Mouse (Mus musculus): ENCODE measurements around the gene Rras2. TPM values are rescaled to one million over a fixed set of nuclear protein-coding genes. Genes with fewer than 3 reads are reported as not detected.

Gene Rras2
- polyA plus RNA-seq (2015; fragmentation: Nextera tagmentation; extraction: Ambion mirVana), result 24.3 and 24.5 TPM in 2 replicates

- H3K4me3 ChIP-seq (ENCODE audit: low read depth, low read length), result peak within 1 kb of the TSS; percentile 91
- H3K4me2 ChIP-seq (replicated peaks; ENCODE audit: low read depth), result peak within 1 kb of the TSS; percentile 82
- H3K9me3 ChIP-seq (ENCODE audit: control insufficient read depth), result no peaks in the 10 kb centered on the region
- no peaks in the 10 kb centered on the region for H3K36me3 ChIP-seq (ENCODE audit: control insufficient read depth, insufficient read depth)
- no peaks in the 10 kb centered on the region for H3K27me3 ChIP-seq (replicated peaks; ENCODE audit: control insufficient read depth, insufficient read depth, low read length)
- TF ChIP-seq CTCF (IDR thresholded peaks at IDR 0.05; ENCODE audit: low read depth), result peak; percentile 38
- ATAC-seq, result peak; percentile 94
- H3K4me1 ChIP-seq (replicated peaks; ENCODE audit: control insufficient read depth, insufficient read depth, low read length), result 0 out of 2 replicates have a peak, but pooled peaks cover 4% of the 10 kb centered on the region
- peak within 1 kb of the TSS; percentile 96 for H3K27ac ChIP-seq (ENCODE audit: low read depth, low read length)
- under 1% methylated on average over 52 of the region's 55 CpGs for WGBS
- peak within 1 kb of the TSS; percentile 89 for H3K9ac ChIP-seq (ENCODE audit: low read depth, low read length)
Measured at GRCm38 (mm10) chr7:114117444-114117905, at the start of gene Rras2. Rras2 (minus strand) TSS chr7:114117781.

GRCm38 (mm10) chr7:114162975-114163374 is 45.4 kb upstream of the Rras2 start:
- ATAC-seq, result no peak
- Histone ChIP-seq H3K4me3 (ENCODE audit: low read depth, low read length) (no peak overlapping the region), H3K36me3 (ENCODE audit: control insufficient read depth, insufficient read depth) (no peaks in the 10 kb centered on the region), H3K4me2 (replicated peaks; ENCODE audit: low read depth) (no peak overlapping the region), H3K4me1 (replicated peaks; ENCODE audit: control insufficient read depth, insufficient read depth, low read length) (no peaks in the 10 kb centered on the region), H3K9me3 (ENCODE audit: control insufficient read depth) (no peaks in the 10 kb centered on the region), H3K27ac (ENCODE audit: low read depth, low read length) (no peak overlapping the region), H3K9ac (ENCODE audit: low read depth, low read length) (no peak overlapping the region), H3K27me3 (replicated peaks; ENCODE audit: control insufficient read depth, insufficient read depth, low read length) (no peaks in the 10 kb centered on the region)
- 85% methylated on average over 5 of the region's 5 CpGs for WGBS
- no peak for TF ChIP-seq CTCF (IDR thresholded peaks at IDR 0.05; ENCODE audit: low read depth)

- H3K4me2 ChIP-seq (replicated peaks; ENCODE audit: low read depth), result no peak overlapping the region
- H3K36me3 ChIP-seq (ENCODE audit: control insufficient read depth, insufficient read depth), result no peaks in the 10 kb centered on the region
- ATAC-seq, result no peak
- no peaks in the 10 kb centered on the region for H3K9me3 ChIP-seq (ENCODE audit: control insufficient read depth)
- 72% methylated on average over 8 of the region's 8 CpGs for WGBS
- no peak overlapping the region for H3K4me3 ChIP-seq (ENCODE audit: low read depth, low read length)
- no peaks in the 10 kb centered on the region for H3K27me3 ChIP-seq (replicated peaks; ENCODE audit: control insufficient read depth, insufficient read depth, low read length)
- no peaks in the 10 kb centered on the region for H3K4me1 ChIP-seq (replicated peaks; ENCODE audit: control insufficient read depth, insufficient read depth, low read length)
- H3K9ac ChIP-seq (ENCODE audit: low read depth, low read length), result no peak overlapping the region
- no peak for TF ChIP-seq CTCF (IDR thresholded peaks at IDR 0.05; ENCODE audit: low read depth)
- H3K27ac ChIP-seq (ENCODE audit: low read depth, low read length), result no peak overlapping the region
Measured at GRCm38 (mm10) chr7:114161101-114161500, 43.5 kb upstream of the Rras2 start.

- 90% methylated on average over 12 of the region's 12 CpGs for WGBS
- no peaks in the 10 kb centered on the region for H3K9me3 ChIP-seq (ENCODE audit: control insufficient read depth)
- no peak overlapping the region for H3K9ac ChIP-seq (ENCODE audit: low read depth, low read length)
- no peak for TF ChIP-seq CTCF (IDR thresholded peaks at IDR 0.05; ENCODE audit: low read depth)
- no peak overlapping the region for H3K4me3 ChIP-seq (ENCODE audit: low read depth, low read length)
- no peak overlapping the region for H3K27ac ChIP-seq (ENCODE audit: low read depth, low read length)
- H3K36me3 ChIP-seq (ENCODE audit: control insufficient read depth, insufficient read depth), result no peaks in the 10 kb centered on the region
- no peaks in the 10 kb centered on the region for H3K4me1 ChIP-seq (replicated peaks; ENCODE audit: control insufficient read depth, insufficient read depth, low read length)
- no peak for ATAC-seq
- no peak overlapping the region for H3K4me2 ChIP-seq (replicated peaks; ENCODE audit: low read depth)
- H3K27me3 ChIP-seq (replicated peaks; ENCODE audit: control insufficient read depth, insufficient read depth, low read length), result no peaks in the 10 kb centered on the region
Measured at GRCm38 (mm10) chr7:114157716-114158278, 40.2 kb upstream of the Rras2 start.

- WGBS, result 92% methylated on average over 4 of the region's 4 CpGs
- TF ChIP-seq CTCF (IDR thresholded peaks at IDR 0.05; ENCODE audit: low read depth), result no peak
- ATAC-seq, result no peak
Measured at GRCm38 (mm10) chr7:114156364-114156763, 38.8 kb upstream of the Rras2 start.

GRCm38 (mm10) chr7:114155053-114155865 is 37.7 kb upstream of the Rras2 start:
- Histone ChIP-seq H3K9ac (ENCODE audit: low read depth, low read length) (no peak overlapping the region), H3K9me3 (ENCODE audit: control insufficient read depth) (no peaks in the 10 kb centered on the region), H3K4me2 (replicated peaks; ENCODE audit: low read depth) (no peak overlapping the region), H3K4me1 (replicated peaks; ENCODE audit: control insufficient read depth, insufficient read depth, low read length) (no peaks in the 10 kb centered on the region), H3K27me3 (replicated peaks; ENCODE audit: control insufficient read depth, insufficient read depth, low read length) (no peaks in the 10 kb centered on the region), H3K27ac (ENCODE audit: low read depth, low read length) (no peak overlapping the region), H3K36me3 (ENCODE audit: control insufficient read depth, insufficient read depth) (no peaks in the 10 kb centered on the region), H3K4me3 (ENCODE audit: low read depth, low read length) (no peak overlapping the region)
- WGBS, result 41% methylated on average over 5 of the region's 5 CpGs
- TF ChIP-seq CTCF (IDR thresholded peaks at IDR 0.05; ENCODE audit: low read depth), result no peak
- no peak for ATAC-seq

More at GRCm38 (mm10) chr7:114156364-114156763, 38.8 kb upstream of the Rras2 start:
- no peak overlapping the region for H3K27ac ChIP-seq (ENCODE audit: low read depth, low read length)
- no peak overlapping the region for H3K9ac ChIP-seq (ENCODE audit: low read depth, low read length)
- H3K4me2 ChIP-seq (replicated peaks; ENCODE audit: low read depth), result no peak overlapping the region
- no peaks in the 10 kb centered on the region for H3K27me3 ChIP-seq (replicated peaks; ENCODE audit: control insufficient read depth, insufficient read depth, low read length)
- no peak overlapping the region for H3K4me3 ChIP-seq (ENCODE audit: low read depth, low read length)
- no peaks in the 10 kb centered on the region for H3K4me1 ChIP-seq (replicated peaks; ENCODE audit: control insufficient read depth, insufficient read depth, low read length)
- no peaks in the 10 kb centered on the region for H3K36me3 ChIP-seq (ENCODE audit: control insufficient read depth, insufficient read depth)
- H3K9me3 ChIP-seq (ENCODE audit: control insufficient read depth), result no peaks in the 10 kb centered on the region
